Mouse (Mus musculus): ENCODE measurements at regions not wholly inside any gene's neighbourhood (a gene's known extent, or its start where the extent isn't known, plus 50 kb on each side); places are given as distances from the start of the nearest gene placed in this dataset.

GRCm38 (mm10) chr17:72993134-72993533, 75.0 kb downstream of the Lbh start:
- no peak for DNase-seq
- intact Hi-C loops (cut with DNase I) = no loop called here

- intact Hi-C loops (cut with DNase I) = no loop called here
- no peak for DNase-seq
Observed at GRCm38 (mm10) chr17:72993626-72994025, 75.5 kb downstream of the Lbh start.

- intact Hi-C loops (cut with DNase I) = no loop called here
- no peak for DNase-seq
Observed at GRCm38 (mm10) chr17:72996539-72996938, 78.4 kb downstream of the Lbh start.

- intact Hi-C loops (cut with DNase I) = no loop called here
- DNase-seq = peak; percentile 15
Observed at GRCm38 (mm10) chr17:72997301-72997921, 79.3 kb downstream of the Lbh start.

GRCm38 (mm10) chr17:73005100-73005499, 87.0 kb downstream of the Lbh start:
- no peak for DNase-seq
- intact Hi-C loops (cut with DNase I) = no loop called here

- intact Hi-C loops (cut with DNase I) = no loop called here
- peak; percentile 41 for DNase-seq
Observed at GRCm38 (mm10) chr17:73008901-73009300, 90.8 kb downstream of the Lbh start.

GRCm38 (mm10) chr17:73009962-73010361, 91.9 kb downstream of the Lbh start:
- intact Hi-C loops (cut with DNase I) = no loop called here
- DNase-seq = peak; percentile 71

- no peak for DNase-seq
- intact Hi-C loops (cut with DNase I) = no loop called here
Observed at GRCm38 (mm10) chr17:73012356-73012755, 94.3 kb downstream of the Lbh start.

GRCm38 (mm10) chr17:73012954-73013353, 94.8 kb upstream of the Lclat1 start:
- no peak for DNase-seq
- intact Hi-C loops (cut with DNase I) = no loop called here

GRCm38 (mm10) chr17:73014090-73014853, 93.5 kb upstream of the Lclat1 start:
- DNase-seq = peak; percentile 54
- intact Hi-C loops (cut with DNase I) = no loop called here

GRCm38 (mm10) chr17:73017173-73017572, 90.6 kb upstream of the Lclat1 start:
- intact Hi-C loops (cut with DNase I) = no loop called here
- no peak for DNase-seq

GRCm38 (mm10) chr17:73022630-73023051, 85.1 kb upstream of the Lclat1 start:
- intact Hi-C loops (cut with DNase I) = no loop called here
- peak; percentile 41 for DNase-seq

GRCm38 (mm10) chr17:73023362-73024107, 84.2 kb upstream of the Lclat1 start:
- intact Hi-C loops (cut with DNase I) = no loop called here
- no peak for DNase-seq

- no peak for DNase-seq
- intact Hi-C loops (cut with DNase I) = no loop called here
Observed at GRCm38 (mm10) chr17:73027122-73027521, 80.7 kb upstream of the Lclat1 start.

- intact Hi-C loops (cut with DNase I) = no loop called here
- no peak for DNase-seq
Observed at GRCm38 (mm10) chr17:73031796-73032195, 76.0 kb upstream of the Lclat1 start.

GRCm38 (mm10) chr17:73032326-73032725, 75.5 kb upstream of the Lclat1 start:
- DNase-seq = no peak
- intact Hi-C loops (cut with DNase I) = no loop called here

- DNase-seq = no peak
- intact Hi-C loops (cut with DNase I) = no loop called here
Observed at GRCm38 (mm10) chr17:73034420-73034819, 73.4 kb upstream of the Lclat1 start.

GRCm38 (mm10) chr17:73034981-73035481, 72.8 kb upstream of the Lclat1 start:
- no peak for DNase-seq
- intact Hi-C loops (cut with DNase I) = no loop called here

- intact Hi-C loops (cut with DNase I) = no loop called here
- DNase-seq = no peak
Observed at GRCm38 (mm10) chr17:73036845-73037244, 70.9 kb upstream of the Lclat1 start.

- DNase-seq = no peak
- intact Hi-C loops (cut with DNase I) = no loop called here
Observed at GRCm38 (mm10) chr17:73038586-73038985, 69.2 kb upstream of the Lclat1 start.

- DNase-seq = peak; percentile 14
- intact Hi-C loops (cut with DNase I) = no loop called here
Observed at GRCm38 (mm10) chr17:73044918-73045580, 62.7 kb upstream of the Lclat1 start.

All from left cerebral cortex, postnatal 4 days (tissue).